Mouse (Mus musculus) left cerebral cortex, adult 9 months (tissue): ENCODE measurements at regions not wholly inside any gene's neighbourhood (a gene's known extent, or its start where the extent isn't known, plus 50 kb on each side); places are given as distances from the start of the nearest gene placed in this dataset.
A peak's percentile ranks its signal among the peaks of the same experiment; 100 is the strongest.

Experiments
- DNase-seq, 2 experiments: peaks; one replicate each; pipeline ENCODE4 v3.0.0; 2022; ENCODE audit warnings: low spot score in 2 of 2

GRCm38 (mm10) chr13:40652916-40653315 lies 85.3 kb downstream of the Tfap2a start:
- DNase-seq, result no peak

GRCm38 (mm10) chr13:40651056-40651455 lies 87.1 kb downstream of the Tfap2a start:
- peak; percentile 43 to 84 for DNase-seq

- no peak for DNase-seq
Measured at GRCm38 (mm10) chr13:40650036-40650709, 88.0 kb downstream of the Tfap2a start.

GRCm38 (mm10) chr13:40649096-40650035 lies 88.8 kb downstream of the Tfap2a start:
- DNase-seq, result no peak

- DNase-seq, result no peak
Measured at GRCm38 (mm10) chr13:40646131-40646530, 92.0 kb downstream of the Tfap2a start.

GRCm38 (mm10) chr13:40645646-40646045 lies 92.5 kb downstream of the Tfap2a start:
- DNase-seq, result no peak

GRCm38 (mm10) chr13:40642931-40643330 lies 95.2 kb downstream of the Tfap2a start:
- no peak for DNase-seq

GRCm38 (mm10) chr13:40637269-40637668 lies 100.9 kb downstream of the Tfap2a start:
- DNase-seq, result no peak

- no peak for DNase-seq
Measured at GRCm38 (mm10) chr13:40617881-40618280, 120.3 kb downstream of the Tfap2a start.

GRCm38 (mm10) chr13:40608526-40608925 lies 129.7 kb downstream of the Tfap2a start:
- DNase-seq, result no peak

- peak in 1 of 2 experiments; percentile 23 for DNase-seq
Measured at GRCm38 (mm10) chr13:40606405-40607271, 131.5 kb downstream of the Tfap2a start.

- DNase-seq, result no peak
Measured at GRCm38 (mm10) chr13:40605686-40606404, 132.3 kb downstream of the Tfap2a start.

- no peak for DNase-seq
Measured at GRCm38 (mm10) chr13:40574981-40575745, 163.0 kb downstream of the Tfap2a start.

GRCm38 (mm10) chr13:40569461-40569860 lies 168.7 kb downstream of the Tfap2a start:
- no peak for DNase-seq

- no peak for DNase-seq
Measured at GRCm38 (mm10) chr13:40567821-40568220, 170.4 kb downstream of the Tfap2a start.

- no peak for DNase-seq
Measured at GRCm38 (mm10) chr13:40564351-40564750, 173.8 kb downstream of the Tfap2a start.

- DNase-seq, result no peak
Measured at GRCm38 (mm10) chr13:40554368-40554767, 183.8 kb downstream of the Tfap2a start.

GRCm38 (mm10) chr13:40525501-40525900 lies 164.3 kb upstream of the Ofcc1 start:
- no peak for DNase-seq

- no peak for DNase-seq
Measured at GRCm38 (mm10) chr13:40523115-40523514, 161.9 kb upstream of the Ofcc1 start.

- DNase-seq, result no peak
Measured at GRCm38 (mm10) chr13:40518180-40518579, 156.9 kb upstream of the Ofcc1 start.
